Mouse (Mus musculus): ENCODE measurements at regions not wholly inside any gene's neighbourhood (a gene's known extent, or its start where the extent isn't known, plus 50 kb on each side); places are given as distances from the start of the nearest gene placed in this dataset.
"Not testable (repeated sequence)": the region's sequence is repeated elsewhere in the genome, so short reads cannot be mapped to it uniquely, and the experiment has no call there.

DNA sequence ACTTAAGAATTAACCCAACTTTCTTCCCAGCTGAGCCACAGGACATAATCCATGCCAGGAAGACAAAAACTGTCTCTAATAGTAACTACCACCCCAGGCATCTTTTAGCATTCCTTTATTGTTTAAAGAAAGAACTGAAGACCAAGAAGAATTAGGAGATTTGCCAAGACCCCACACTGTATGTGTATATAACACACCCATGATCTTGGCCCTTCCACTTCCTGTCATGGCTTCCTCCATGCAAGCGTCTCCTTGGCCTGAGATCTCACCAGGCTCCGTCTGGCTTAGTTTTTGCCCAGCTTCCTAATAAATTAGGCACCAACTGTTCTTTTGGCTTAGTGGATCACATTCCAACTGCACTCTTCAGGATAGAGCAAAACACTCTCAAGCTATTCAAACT lies 215.9 kb upstream of the Tenm4 start:
- no peak for DNase-seq (ENCODE audit: low spot score)

GRCm38 (mm10) chr7:95959068-95959467 lies 212.0 kb upstream of the Tenm4 start:
- no peak for DNase-seq (ENCODE audit: low spot score)

DNA sequence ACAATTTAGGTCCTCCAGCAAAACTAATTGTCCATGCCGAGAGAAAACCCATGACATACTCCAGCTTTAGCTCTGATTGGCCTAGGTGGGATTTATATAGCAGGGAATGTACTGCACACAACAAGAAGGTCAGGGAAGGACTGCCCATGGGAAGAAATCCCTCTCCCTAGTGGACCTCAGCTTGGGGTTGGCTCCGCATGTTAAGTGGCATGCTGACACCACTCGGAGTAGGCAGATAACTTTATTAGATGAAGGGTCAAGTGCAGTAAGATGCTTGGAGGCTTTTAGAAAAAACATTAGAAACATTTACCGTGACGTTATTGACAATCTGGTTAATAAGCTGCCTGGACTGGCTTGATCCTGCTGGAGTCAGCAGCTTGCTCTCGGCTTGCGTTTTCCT lies 199.2 kb upstream of the Tenm4 start:
- no peak for DNase-seq (ENCODE audit: low spot score)

- DNase-seq (ENCODE audit: low spot score), result no peak
Observed at GRCm38 (mm10) chr7:95974085-95974484, 197.0 kb upstream of the Tenm4 start.

GRCm38 (mm10) chr7:95991250-95992032 lies 179.6 kb upstream of the Tenm4 start:
- no peak for DNase-seq (ENCODE audit: low spot score)

DNA sequence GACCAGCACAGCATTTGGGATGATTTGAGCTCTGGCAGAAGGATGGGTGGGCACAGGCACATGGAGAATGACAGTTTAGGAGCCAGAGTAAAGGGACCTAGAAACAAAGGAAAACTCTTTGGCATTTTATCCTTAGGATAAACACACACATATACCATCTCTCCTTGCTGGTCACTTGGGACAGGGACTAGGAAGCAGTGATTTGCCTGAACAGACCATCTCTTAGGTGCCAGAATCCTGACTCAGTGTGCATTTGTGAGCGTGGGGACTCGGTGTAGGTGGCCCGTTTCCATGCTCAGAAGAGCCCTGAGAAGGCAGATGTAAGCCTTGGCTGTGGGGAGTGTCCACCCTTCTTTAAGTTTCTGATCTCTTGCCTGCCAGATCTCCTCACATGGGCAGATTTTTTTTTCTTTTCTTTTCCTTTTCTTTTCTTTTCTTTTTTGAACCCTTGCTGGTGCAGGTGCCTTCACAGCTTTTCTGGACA lies 179.0 kb upstream of the Tenm4 start:
- DNase-seq (ENCODE audit: low spot score), result no peak

GRCm38 (mm10) chr7:95992521-95992920 lies 178.5 kb upstream of the Tenm4 start:
- no peak for DNase-seq (ENCODE audit: low spot score)

GRCm38 (mm10) chr7:95997190-95997589 lies 173.9 kb upstream of the Tenm4 start:
- no peak for DNase-seq (ENCODE audit: low spot score)

GRCm38 (mm10) chr7:95999189-95999588 lies 171.9 kb upstream of the Tenm4 start:
- no peak for DNase-seq (ENCODE audit: low spot score)

- DNase-seq (ENCODE audit: low spot score), result no peak
Observed at GRCm38 (mm10) chr7:96002401-96002800, 168.6 kb upstream of the Tenm4 start.

DNA sequence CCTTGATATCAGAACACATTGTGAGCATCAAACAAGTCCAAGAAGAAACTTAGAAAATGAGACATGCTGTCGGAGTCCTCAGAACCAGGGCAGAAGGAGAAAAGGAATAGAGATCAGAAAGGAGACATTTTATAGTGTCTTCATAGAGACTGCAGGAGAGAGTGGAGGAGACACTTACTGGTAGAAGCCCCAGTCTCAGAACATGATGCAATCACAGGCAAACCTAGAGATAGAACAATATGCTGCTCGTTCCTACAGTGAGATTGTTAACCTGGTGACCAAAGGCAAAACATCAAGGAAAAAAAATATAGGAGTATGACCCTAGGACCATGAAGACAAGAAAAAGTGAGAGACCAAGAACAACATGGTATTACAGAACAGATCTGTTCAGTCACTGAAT lies 164.7 kb upstream of the Tenm4 start:
- DNase-seq (ENCODE audit: low spot score), result no peak

GRCm38 (mm10) chr7:96013008-96013407 lies 158.0 kb upstream of the Tenm4 start:
- DNase-seq (ENCODE audit: low spot score), result no peak

DNA sequence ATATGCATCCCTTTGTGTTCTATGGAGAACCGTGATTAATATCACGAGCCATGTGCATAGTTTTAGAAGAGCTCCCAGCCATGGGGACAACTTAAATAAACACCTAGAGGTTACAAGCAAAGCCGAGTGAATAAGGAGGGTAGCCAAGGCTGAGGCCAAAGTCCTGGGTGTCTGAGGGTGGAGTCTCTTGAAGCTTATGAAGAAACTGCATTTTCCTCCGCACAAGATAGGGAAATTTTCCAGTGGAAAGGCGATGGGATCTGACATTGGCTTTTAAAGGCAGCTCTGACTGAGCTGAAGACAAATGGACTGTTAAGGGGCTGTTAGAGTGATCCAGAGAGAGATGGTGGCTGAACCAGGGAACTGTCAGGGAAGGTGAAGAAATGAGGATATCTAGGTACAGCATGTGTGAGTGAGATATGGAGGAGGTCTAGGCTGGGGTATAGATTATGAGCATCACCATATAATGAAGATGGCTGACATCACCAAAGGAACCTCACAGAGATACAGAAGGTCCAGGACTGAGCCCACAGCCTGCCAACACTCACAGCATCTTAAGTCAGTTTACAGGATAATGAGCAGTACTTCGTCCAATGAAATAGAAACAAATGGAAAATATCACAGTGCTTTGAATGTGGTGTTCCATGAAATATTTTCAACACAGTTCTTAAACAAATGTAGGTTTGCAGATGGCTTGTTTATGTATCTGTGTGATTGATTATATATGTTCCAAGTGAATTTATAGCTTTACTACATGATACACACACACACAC lies 153.7 kb upstream of the Tenm4 start:
- no peak for DNase-seq (ENCODE audit: low spot score)

- DNase-seq (ENCODE audit: low spot score), result no peak
Observed at GRCm38 (mm10) chr7:96024048-96024447, 147.0 kb upstream of the Tenm4 start.

DNA sequence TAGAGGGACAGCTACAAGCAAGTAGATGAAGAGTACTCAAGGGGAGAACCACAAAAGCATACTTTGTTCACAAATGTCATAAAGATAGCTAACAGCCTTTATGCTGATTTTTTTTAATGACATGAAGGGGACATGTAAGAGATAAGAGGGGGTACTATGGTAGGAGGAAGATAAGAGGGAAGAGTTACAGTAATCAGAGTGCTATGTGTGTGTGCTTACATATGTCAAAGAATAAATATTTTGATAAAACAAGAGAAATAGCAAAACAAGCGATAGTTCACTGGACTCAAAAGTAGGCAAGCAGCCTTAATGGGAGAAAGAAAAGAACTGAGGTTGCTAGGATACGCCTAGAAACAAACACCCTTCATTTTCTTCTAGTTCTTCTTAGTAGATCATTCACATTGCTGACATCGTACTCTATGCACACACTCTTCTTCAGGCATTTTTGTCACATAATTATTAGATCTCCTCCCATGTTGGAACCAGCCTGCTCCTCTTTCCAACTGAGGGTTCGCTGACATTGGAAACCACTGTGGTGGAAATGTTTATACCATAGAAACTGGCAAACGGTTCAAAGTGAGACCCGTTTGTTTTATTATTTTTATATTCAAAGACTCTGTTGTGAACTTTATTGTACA lies 144.1 kb upstream of the Tenm4 start:
- no peak for DNase-seq (ENCODE audit: low spot score)

DNA sequence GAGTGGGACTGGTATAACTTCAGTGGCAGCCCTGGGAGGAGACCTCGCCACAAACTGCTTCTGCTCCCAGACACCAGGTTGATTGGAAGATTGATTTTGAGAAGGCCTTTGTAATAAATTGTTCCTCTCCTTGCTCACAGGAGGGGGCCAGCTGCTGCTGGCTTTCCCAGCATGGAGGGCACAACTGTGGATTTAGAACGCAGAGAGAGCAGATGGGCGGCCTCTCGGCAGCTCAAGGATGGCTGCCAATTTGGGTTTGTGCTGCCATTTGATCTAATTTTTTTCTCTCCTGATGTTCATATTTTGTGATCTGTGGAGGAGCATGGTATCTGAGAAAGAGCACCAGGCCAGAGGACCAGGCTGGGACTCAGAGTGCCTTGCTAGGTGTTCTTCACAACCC lies 137.4 kb upstream of the Tenm4 start:
- no peak for DNase-seq (ENCODE audit: low spot score)

DNA sequence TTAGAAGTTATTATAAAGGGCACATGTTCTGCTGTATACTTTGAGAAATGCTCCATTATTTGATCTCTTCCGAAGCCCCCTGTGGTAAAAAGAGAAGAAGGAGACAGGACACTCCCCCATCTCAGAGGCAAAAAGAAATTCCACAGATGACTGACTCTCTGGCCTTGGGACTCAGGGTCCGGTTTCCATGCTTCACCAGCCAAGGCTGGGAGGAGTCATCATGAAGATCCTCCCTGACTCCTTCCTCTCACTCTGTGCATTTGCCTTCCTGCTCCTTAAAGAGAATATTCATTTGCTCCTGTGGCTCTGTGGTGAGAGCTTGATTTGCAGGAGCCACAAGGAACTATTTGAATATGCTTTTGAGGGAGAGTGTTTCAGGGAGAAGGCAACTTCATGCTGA lies 135.6 kb upstream of the Tenm4 start:
- DNase-seq (ENCODE audit: low spot score), result no peak

GRCm38 (mm10) chr7:96039628-96040027 lies 131.4 kb upstream of the Tenm4 start:
- DNase-seq (ENCODE audit: low spot score), result no peak

- no peak for DNase-seq (ENCODE audit: low spot score)
Observed at GRCm38 (mm10) chr7:96041806-96042205, 129.2 kb upstream of the Tenm4 start.

- DNase-seq (ENCODE audit: low spot score), result no peak
Observed at GRCm38 (mm10) chr7:96051631-96052030, 119.4 kb upstream of the Tenm4 start.

- DNase-seq (ENCODE audit: low spot score), result not testable (repeated sequence)
Observed at GRCm38 (mm10) chr7:96061599-96061998, 109.4 kb upstream of the Tenm4 start.

- no peak for DNase-seq (ENCODE audit: low spot score)
Observed at GRCm38 (mm10) chr7:96078511-96078910, 92.5 kb upstream of the Tenm4 start.

DNA sequence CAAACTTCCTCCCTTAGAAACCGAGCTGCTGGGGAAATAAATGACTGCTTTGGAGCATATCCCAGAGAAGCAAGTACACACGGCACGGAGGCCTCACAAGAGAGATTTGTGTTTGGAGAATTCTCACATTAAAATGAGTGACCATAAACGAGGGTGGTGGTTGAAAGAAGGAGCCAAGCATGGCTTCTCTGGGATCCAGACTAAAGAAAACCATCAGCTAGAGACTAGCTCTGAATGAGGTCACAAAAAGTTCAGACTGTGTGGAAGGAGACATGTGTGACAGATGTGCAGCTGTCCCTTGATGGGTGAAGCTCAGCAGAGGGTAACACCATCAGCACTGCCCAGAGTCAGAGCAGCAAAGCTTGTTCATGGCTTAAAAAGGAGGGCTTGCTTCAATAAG lies 89.4 kb upstream of the Tenm4 start:
- DNase-seq (ENCODE audit: low spot score), result no peak
